Mouse (Mus musculus) left cerebral cortex, postnatal 25 days (tissue): ENCODE measurements at regions not wholly inside any gene's neighbourhood (a gene's known extent, or its start where the extent isn't known, plus 50 kb on each side); places are given as distances from the start of the nearest gene placed in this dataset.

Experiments
- DNase-seq, 2 experiments: peaks; one replicate each; pipeline ENCODE4 v3.0.0; 2022; ENCODE audit warnings: low spot score in 2 of 2, mixed read lengths in 1 of 2
- intact Hi-C: fragments of 180-260 bp; cut with DNase I; formaldehyde crosslinking; loops from one replicate; pipeline ENCODE4 v1.15.1; 2025

DNA sequence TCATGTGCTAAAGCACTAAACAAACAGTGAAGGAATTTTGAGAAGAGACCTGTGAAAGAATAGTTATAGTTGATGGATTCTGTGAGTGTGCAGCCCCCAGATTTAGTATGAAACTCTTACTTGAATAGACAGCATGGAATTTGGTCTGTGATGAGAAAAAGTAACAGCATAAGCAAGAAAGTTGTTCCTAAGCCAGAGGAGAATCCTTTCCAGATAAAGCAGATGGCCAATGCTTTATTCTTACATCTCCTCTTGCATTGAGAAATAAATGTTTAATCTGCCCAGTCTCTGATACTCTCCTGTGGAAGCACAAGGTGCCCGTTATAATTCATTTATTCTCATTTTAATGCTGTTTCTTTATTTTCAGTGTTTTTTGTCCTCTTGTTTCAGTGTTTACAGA lies 263.5 kb downstream of the Tecrl start:
- peak in 1 of 2 experiments; percentile 6 for DNase-seq
- intact Hi-C loops: no loop called here

DNA sequence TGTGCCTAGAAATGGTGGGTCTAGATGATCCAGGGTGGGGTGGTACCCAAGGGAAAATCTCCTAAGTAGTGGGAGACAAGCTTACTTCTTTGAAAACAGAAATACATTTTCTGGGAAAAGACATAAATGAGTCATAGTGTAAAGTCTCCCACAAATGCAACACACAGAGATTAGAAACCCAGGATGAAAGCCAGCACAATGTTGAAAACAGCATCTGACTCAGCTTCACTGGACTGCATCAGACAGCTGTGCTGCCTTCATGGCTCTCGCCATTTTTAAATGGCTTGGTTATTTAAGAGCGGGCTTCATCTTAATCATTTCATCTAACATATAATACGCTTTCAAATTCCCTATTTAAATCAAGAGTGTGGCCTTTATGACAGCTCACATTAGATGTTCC lies 300.2 kb downstream of the Tecrl start:
- intact Hi-C loops: loop anchor here (2.0 kb wide), 1 partner anchor 324 kb away; no protein-coding TSS in a partner anchor
- peak; percentile 8 to 89 for DNase-seq

DNA sequence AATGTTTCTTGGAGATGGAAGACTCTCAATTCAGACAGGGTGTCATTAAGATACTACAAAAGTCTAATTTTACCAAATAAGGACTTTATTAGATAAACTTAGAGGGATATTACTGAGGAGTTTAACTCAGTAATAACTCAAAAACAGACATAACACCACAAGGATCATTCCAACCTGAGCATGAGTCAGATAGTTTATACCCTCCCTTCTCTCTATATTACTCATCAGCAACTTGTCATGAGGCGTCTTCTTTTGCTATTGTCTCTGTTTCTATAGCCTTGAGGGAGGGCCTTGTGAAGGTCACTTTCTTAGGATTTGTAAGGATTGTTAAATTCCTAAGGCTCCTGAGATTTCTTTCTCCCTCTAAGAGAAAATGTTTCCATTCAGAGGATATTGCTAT lies 307.8 kb downstream of the Tecrl start:
- DNase-seq: no peak
- intact Hi-C loops: no loop called here

DNA sequence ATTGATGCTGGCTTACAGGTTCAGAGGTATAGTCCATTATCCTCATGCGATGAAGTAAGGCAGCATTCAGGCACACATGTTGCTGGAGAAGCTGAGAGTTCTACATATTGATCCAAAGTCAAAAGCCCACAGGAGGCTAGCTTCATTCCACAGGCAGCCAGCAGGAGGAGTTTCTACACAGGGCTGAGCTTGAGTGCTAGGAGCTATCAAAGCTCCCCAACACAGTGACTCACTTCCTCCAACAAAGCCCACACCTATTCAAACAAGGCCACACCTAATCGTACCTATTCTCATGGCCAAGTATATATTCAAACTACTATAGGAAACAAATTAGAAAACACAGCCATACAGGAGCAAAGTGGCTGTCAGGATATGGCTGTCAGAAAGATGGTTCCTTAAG lies 325.3 kb downstream of the Tecrl start:
- DNase-seq: no peak
- intact Hi-C loops: no loop called here

DNA sequence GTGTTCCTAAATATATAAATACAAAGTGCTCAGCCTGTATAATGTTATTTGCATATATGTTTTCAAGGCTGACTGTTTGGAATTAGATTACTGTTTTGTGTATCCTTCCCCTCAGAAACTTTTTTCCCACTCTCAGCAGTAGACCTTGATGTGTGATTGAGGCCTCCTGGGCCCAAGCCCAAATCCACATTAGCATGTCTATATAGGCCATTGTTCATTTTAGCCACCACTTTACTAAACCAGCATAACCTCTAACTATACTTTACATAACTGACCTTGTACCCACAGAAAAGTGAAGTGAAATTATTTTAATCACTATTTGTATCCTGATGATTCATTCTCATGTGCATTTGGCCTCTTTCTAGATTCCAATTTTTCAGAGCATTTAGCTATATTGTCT lies 349.0 kb downstream of the Tecrl start:
- intact Hi-C loops: no loop called here
- DNase-seq: no peak

DNA sequence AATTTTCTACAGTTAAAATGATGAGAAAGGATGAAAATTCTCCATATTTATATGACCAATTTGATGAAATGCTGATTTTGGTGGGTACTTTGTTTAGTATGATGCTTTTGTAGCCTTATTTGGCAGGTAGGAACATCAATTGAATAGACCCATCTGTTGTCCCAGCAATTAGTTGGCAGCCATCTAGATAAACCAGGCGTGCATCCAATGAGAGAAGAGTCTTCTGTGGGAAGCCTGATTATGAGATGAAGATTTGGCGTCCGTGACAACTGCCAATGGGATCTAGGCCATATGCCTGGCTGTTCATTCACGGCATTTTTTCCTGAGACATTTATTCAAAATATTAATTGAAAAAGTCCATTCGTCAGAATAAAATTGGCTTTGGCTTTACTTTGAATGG lies 365.9 kb downstream of the Tecrl start:
- peak; percentile 6 to 19 for DNase-seq
- intact Hi-C loops: no loop called here

DNA sequence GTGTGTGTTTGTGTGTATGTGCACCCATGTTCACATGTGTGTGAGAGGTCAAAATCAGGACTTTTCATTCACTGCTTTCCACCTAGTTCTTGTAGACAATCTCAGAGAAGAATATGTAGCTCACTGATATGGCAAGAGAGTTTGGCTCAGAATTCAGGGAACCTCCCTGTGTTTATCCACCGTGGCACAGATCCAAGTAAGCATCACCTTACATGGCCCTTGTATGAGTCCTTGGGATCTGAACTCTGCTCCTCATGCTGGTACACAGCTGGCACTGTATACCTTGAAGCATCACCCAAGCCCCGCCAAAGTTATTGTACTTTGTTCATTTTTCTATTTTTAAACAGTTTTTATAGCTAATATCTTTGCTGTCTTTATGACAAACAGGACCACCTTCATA lies 385.7 kb downstream of the Tecrl start:
- intact Hi-C loops: no loop called here
- DNase-seq: no peak

DNA sequence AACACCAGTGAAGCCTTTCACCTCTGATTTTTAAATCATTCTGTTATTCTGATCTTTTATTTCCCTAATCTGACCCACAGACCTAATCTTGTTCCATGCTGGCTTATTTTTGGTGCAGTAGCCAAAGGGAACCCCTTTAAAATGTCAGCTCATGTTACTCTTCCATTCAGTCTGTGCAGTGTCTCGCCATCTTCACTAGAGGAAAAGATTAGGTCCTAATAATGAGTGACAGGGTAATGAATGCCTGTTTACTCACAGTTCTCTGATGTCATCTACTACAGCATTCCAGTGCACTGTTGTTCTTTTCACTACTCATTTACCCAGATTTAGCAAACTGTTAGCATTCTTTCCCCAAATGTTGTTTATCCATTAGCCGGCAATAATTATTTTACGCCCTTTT lies 388.2 kb downstream of the Tecrl start:
- DNase-seq: no peak
- intact Hi-C loops: no loop called here

DNA sequence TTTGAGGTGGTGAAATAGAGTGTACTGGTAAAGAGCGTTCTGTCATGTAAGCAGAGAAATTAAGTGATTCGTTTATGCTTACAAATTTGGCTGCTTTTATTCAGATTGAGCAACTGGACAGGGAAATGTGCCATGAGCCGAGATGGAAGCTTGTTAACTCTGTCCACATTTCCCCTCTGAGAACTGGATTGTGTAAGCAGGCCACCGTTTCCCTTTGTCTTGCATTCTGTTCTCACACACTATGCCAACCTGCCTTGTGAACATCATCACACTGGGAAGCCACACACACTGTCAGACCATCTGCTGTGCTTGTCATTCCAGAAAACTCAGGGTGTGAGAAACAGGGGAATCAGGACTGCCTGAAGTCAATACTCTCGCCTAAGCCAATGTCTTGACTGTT lies 388.8 kb downstream of the Tecrl start:
- intact Hi-C loops: no loop called here

DNA sequence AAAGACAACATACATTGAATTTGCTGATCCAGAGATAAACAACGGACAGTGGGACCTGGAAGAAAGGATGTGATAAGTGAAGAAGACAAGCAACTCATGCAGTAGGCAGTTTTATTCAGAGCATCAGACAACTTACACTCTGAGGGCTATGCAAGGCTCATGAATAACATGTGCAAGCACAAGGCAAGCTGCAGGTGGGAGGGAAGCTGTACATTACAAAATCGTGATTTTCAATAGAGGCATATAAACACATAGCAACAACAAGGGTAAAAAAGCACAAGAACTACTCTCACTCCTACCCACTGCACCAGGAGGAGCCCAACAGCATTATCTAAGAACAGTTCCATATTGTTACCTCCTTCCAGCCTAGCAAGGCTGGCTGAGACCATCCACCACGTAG lies 390.5 kb downstream of the Tecrl start:
- intact Hi-C loops: no loop called here
- peak in 1 of 2 experiments; percentile 42 for DNase-seq

More for the DNA sequence above, 388.8 kb downstream of the Tecrl start:
- DNase-seq: peak; percentile 9 to 69

DNA sequence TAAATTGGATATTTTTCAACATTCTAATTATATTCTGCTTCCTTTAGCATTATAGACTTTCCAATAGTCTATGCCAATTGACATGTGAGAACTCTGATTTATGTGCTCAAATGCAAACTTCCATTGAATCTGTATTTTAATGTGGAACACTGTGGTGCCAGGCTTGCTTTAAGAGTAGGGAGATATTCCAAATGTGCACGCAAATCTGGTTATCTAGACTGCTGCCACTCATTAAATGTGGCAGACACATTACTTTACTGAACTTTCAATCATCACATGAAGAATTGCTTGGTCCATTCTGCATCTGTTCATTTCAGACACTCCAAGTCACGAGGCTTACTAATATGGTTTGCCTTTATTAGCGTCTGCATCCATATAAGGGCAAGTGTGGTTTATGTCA lies 399.0 kb downstream of the Tecrl start:
- intact Hi-C loops: no loop called here

DNA sequence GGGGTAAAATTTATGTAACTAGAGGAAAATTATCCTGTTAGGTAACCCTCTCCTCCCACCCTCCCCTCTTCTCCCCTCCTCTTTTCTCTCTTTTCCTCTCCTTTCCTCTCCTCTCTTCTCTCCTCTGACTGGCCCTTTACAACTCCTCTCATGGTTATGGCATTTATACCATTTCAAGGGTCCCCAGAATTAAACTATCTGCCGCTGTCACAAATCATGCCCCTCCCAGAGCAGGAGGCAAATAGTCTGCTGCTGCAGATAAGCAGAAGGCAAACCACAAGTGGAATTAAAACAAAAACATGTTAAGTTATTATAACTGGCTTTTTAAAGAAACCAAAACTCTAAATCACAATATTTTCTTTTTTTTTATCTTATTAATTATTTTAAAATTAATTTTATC lies 407.9 kb downstream of the Tecrl start:
- no peak for DNase-seq
- intact Hi-C loops: no loop called here

More for the DNA sequence above, 399.0 kb downstream of the Tecrl start:
- DNase-seq: no peak

DNA sequence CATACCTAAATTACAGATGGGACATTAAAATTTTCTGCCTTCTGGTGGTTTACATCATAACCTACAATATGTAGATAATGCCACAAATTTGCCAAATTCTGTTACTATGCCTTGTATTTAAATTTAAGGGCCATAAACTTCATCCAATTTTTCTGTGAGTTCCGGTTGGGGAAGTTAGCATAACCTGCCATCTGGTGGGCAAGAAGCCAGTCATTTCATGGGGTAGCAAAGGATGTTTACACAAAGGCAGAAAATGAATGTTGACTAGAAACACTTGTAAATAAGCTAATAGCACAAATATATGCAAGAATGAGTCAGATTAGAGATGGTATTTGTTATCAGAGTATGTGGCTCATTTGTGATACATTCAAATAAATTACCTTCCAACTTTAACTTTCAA lies 415.2 kb downstream of the Tecrl start:
- intact Hi-C loops: no loop called here
- DNase-seq: no peak

DNA sequence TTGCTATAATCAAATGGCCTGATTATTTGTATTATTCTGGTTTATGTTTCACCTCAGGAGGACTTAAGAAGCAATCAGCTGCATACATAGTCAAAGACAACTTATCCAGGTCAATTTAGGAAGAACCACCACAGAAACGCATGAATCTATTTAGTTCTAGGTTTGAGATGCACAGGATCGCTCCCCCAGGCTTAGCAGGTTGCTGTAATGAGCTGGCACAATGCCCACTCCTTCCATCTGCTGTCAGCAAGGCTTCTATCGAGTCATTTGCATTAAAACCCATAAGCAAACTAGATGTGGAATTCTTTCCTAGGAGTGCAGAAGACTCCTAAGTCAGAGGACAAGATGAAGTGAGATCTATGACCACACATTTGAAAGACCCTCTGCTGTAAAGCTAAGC lies 455.6 kb downstream of the Tecrl start:
- intact Hi-C loops: loop anchor here (5.0 kb wide), 1 partner anchor 172 kb away; no protein-coding TSS in a partner anchor
- DNase-seq: peak; percentile 55 to 86

DNA sequence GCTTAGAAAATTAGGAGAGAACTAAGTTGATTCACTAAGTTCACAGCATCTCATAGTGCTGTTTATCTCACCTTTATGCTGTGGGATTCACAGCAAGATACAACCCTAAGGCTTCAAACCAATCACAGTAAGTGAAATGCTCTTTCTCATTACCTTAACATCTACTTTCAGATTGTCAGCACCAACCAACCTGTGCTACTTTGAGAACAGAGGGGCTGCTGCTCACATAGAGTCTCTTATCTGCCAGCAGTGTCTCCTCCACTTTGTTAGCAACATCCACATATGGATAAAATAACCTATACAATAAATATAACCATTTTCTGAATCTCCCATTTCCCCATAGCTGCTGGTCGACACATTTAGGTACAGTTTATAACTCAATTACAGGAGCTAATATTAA lies 456.1 kb downstream of the Tecrl start:
- peak in 1 of 2 experiments; percentile 29 for DNase-seq
- intact Hi-C loops: loop anchor here (5.0 kb wide), 1 partner anchor 172 kb away; no protein-coding TSS in a partner anchor

DNA sequence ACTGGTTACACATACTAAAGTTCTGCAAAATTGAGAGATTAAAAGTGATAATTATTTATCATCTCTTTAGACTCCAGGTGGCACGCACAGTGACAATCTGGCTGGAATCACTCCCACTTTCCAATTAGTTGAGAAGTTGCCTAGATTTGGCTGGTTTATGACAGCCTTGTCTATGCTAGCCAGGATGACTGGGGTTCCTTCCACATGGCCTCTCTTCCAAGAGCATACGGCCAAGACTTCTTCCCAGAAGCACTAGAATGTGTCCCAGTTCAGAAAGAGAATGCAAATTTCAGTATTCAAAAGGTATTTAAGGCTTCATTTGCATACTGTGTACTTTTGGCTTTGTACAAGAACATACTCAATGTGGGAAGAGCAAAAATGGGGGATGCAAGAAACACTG lies 456.6 kb downstream of the Tecrl start:
- intact Hi-C loops: loop anchor here (5.0 kb wide), 1 partner anchor 171 kb away; no protein-coding TSS in a partner anchor
- DNase-seq: peak; percentile 19 to 75

DNA sequence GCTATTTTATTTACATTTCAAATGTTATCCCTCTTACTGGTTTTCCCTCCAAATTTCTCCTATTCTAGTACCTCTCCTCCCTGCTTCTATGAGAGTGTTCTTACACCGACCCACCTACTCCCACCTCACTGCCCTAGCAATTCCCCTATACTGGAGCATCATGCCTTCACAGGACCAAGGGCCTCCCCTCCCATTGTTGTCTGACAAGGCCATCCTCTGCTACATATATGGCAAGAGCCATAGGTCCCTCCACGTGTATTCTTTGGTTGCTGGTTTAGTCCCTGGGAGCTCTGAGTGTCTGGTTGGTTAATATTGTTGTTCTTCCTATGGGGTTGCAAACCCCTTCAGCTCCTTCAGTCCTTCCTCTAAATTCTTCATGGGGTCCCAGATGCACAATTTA lies 485.7 kb downstream of the Tecrl start:
- no peak for DNase-seq
- intact Hi-C loops: no loop called here

DNA sequence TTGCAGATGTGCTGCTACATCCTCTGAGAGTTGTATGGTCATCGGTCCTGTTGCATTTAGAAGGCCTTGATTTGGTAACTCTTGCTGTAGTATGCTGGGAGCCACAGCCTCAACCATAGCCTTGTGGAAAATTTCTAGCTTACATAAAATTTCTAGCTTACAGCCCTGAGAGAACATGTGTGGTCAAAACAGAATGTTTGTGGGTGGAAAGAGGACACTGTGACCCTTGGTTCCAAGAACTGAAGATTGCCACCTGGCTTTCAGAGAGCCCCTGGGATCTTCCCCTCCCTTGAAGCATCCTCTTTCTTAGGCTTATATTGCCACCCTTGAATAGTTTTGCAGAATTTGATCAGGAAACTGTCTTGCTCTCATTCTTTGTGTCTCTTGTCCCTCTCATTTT lies 490.6 kb downstream of the Tecrl start:
- intact Hi-C loops: no loop called here
- no peak for DNase-seq

DNA sequence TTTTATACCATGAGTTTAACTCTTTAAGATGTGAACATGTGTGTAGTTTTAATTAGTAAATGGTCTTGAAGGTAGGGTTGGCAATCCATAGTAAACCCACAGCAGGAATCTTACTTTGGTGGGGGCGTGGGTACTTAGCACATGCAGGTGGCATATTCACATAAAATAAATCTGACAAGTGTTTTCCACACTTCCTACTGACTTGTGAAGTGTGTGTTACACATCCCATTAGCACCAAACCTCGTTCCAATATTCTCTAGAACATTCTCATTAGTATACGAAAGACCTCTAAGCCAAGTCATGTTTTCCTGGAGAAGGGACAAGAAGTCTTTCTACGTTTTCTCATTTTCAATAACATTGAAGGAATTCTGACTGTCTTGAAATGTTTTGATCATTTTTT lies 529.7 kb downstream of the Tecrl start:
- intact Hi-C loops: no loop called here
- DNase-seq: peak in 1 of 2 experiments; percentile 28

DNA sequence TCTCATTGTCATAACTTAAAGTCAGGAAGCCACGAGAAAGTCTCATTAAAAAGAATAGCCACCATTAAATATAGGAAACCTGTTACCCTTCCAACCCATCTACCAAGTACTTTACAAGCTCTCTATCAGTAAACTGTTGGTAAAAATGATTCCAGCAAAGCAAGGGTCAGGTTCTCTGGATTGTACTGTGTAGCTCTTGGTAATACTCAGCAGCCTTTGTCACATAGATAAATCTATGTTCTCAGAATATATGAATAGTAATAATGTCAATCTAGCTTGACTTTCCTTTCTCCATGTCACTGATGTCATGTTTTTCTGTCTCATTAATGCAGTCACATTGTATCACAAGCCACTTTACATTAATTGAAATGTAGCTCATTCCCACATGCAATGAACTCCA lies 561.8 kb downstream of the Tecrl start:
- DNase-seq: no peak
- intact Hi-C loops: no loop called here
